Mouse (Mus musculus) heart, embryonic 15.5 days (tissue): ENCODE measurements around the gene Tbcd. TPM values are rescaled to one million over a fixed set of nuclear protein-coding genes. Genes with fewer than 3 reads are reported as not detected.

Experiments
- ATAC-seq: fragments of 200-750 bp; cut with Nextera tagmentation; replicated peaks from 2 replicates; pipeline ENCODE4 v1.8.0; 2017; ENCODE audit warnings: low read depth, moderate TSS enrichment; ENCODE audit not compliant: insufficient number of reproducible peaks, insufficient read depth, low FRiP score
- H3K27ac ChIP-seq: fragments of 300-500 bp; sonication (generic); 2 replicates; pipeline ENCODE4 v1.5.1; 2015; ENCODE audit warnings: mild to moderate bottlenecking, inconsistent platforms
- H3K27me3 ChIP-seq: fragments of 300-500 bp; sonication (generic); 2 replicates; pipeline ENCODE4 v1.6.1; 2015; ENCODE audit warnings: inconsistent platforms
- H3K36me3 ChIP-seq: fragments of 300-500 bp; sonication (generic); 2 replicates; pipeline ENCODE4 v1.6.1; 2015; ENCODE audit warnings: mild to moderate bottlenecking, inconsistent platforms
- H3K4me1 ChIP-seq: fragments of 300-500 bp; sonication (generic); replicated peaks from 2 replicates; pipeline ENCODE4 v1.6.1; 2015; ENCODE audit warnings: inconsistent platforms
- H3K4me2 ChIP-seq: fragments of 300-500 bp; sonication (generic); 2 replicates; pipeline ENCODE4 v1.6.1; 2015; ENCODE audit warnings: inconsistent platforms, mild to moderate bottlenecking, moderate library complexity
- H3K4me3 ChIP-seq: fragments of 300-500 bp; sonication (generic); 2 replicates; pipeline ENCODE4 v1.5.1; 2015; ENCODE audit warnings: mild to moderate bottlenecking, inconsistent platforms
- H3K9ac ChIP-seq: fragments of 300-500 bp; sonication (generic); 2 replicates; pipeline ENCODE4 v1.6.1; 2015; ENCODE audit warnings: mild to moderate bottlenecking, inconsistent platforms
- H3K9me3 ChIP-seq: fragments of 300-500 bp; sonication (generic); replicated peaks from 2 replicates; pipeline ENCODE4 v1.6.1; 2016; ENCODE audit warnings: inconsistent platforms
- WGBS: fragments of 180-500 bp; shearing (Covaris S2); methylation state at CpG from one replicate; pipeline ENCODE4 v1.1.7; 2015; ENCODE audit warnings: mixed read lengths; 5-methylcytosine and 5-hydroxymethylcytosine counted together
- polyA plus RNA-seq: library from polyadenylated mRNA; unstranded; fragments of >200 nt; fragmentation: Nextera tagmentation; extraction: Ambion mirVana; gene quantifications from 2 replicates; pipeline ENCODE4 v1.2.1, GENCODE M21; 2015

Gene Tbcd
- polyA plus RNA-seq, 1 experiment from 2014 or later, result 17.3 TPM

- H3K9ac ChIP-seq, result no peak overlapping the region
Observed at GRCm38 (mm10) chr11:121543922-121544321, 92.2 kb downstream of the Tbcd start.

GRCm38 (mm10) chr11:121544755-121545397 is 93.1 kb downstream of the Tbcd start:
- no peak for ATAC-seq
- Histone ChIP-seq H3K4me3 (no peak overlapping the region), H3K9me3 (no peaks in the 10 kb centered on the region), H3K4me1 (peaks cover 18% of the 10 kb centered on the region), H3K4me2 (no peak overlapping the region), H3K27me3 (no peaks in the 10 kb centered on the region), H3K27ac (peak overlapping the region; percentile 41; the same call in 1 of the 2 replicates), H3K36me3 (no peaks in the 10 kb centered on the region), H3K9ac (no peak overlapping the region)
- 63% methylated on average over 7 of the region's 7 CpGs for WGBS

More at GRCm38 (mm10) chr11:121543922-121544321, 92.2 kb downstream of the Tbcd start:
- no peak overlapping the region for H3K4me2 ChIP-seq
- no peaks in the 10 kb centered on the region for H3K9me3 ChIP-seq
- 76% methylated on average over 9 of the region's 9 CpGs for WGBS
- no peak overlapping the region for H3K4me3 ChIP-seq
- peak overlapping the region; percentile 16; the same call in 1 of the 2 replicates for H3K27ac ChIP-seq
- no peaks in the 10 kb centered on the region for H3K27me3 ChIP-seq
- ATAC-seq, result no peak
- peaks cover 9% of the 10 kb centered on the region for H3K4me1 ChIP-seq
- no peaks in the 10 kb centered on the region for H3K36me3 ChIP-seq

- Histone ChIP-seq H3K4me2 (no peak overlapping the region), H3K9me3 (no peaks in the 10 kb centered on the region), H3K4me1 (peaks cover 24% of the 10 kb centered on the region), H3K27me3 (no peaks in the 10 kb centered on the region), H3K27ac (peak overlapping the region; percentile 41; the same call in 1 of the 2 replicates), H3K9ac (no peak overlapping the region), H3K36me3 (no peaks in the 10 kb centered on the region), H3K4me3 (no peak overlapping the region)
- WGBS, result 73% methylated on average over 3 of the region's 3 CpGs
- no peak for ATAC-seq
Observed at GRCm38 (mm10) chr11:121545398-121546034, 93.8 kb downstream of the Tbcd start.

GRCm38 (mm10) chr11:121547234-121547633 is 95.5 kb downstream of the Tbcd start:
- H3K36me3 ChIP-seq, result no peaks in the 10 kb centered on the region
- H3K9me3 ChIP-seq, result no peaks in the 10 kb centered on the region
- no peak overlapping the region for H3K4me2 ChIP-seq
- H3K9ac ChIP-seq, result no peak overlapping the region
- no peak for ATAC-seq
- no peak overlapping the region for H3K4me3 ChIP-seq
- no peaks in the 10 kb centered on the region for H3K27me3 ChIP-seq
- 74% methylated on average over 5 of the region's 5 CpGs for WGBS
- H3K4me1 ChIP-seq, result peaks cover 33% of the 10 kb centered on the region
- no peak overlapping the region for H3K27ac ChIP-seq

- H3K9me3 ChIP-seq, result no peaks in the 10 kb centered on the region
- no peak overlapping the region for H3K27ac ChIP-seq
- no peak for ATAC-seq
- H3K9ac ChIP-seq, result no peak overlapping the region
- no peak overlapping the region for H3K4me2 ChIP-seq
- peaks cover 37% of the 10 kb centered on the region for H3K4me1 ChIP-seq
- no peaks in the 10 kb centered on the region for H3K27me3 ChIP-seq
- H3K4me3 ChIP-seq, result no peak overlapping the region
- 82% methylated on average over 4 of the region's 4 CpGs for WGBS
- no peaks in the 10 kb centered on the region for H3K36me3 ChIP-seq
Observed at GRCm38 (mm10) chr11:121547925-121548324, 96.2 kb downstream of the Tbcd start.

- Histone ChIP-seq H3K27ac (0 out of 2 replicates have a peak overlapping the region, but pooled peaks have one; percentile 10), H3K36me3 (no peaks in the 10 kb centered on the region), H3K9ac (no peak overlapping the region), H3K9me3 (no peaks in the 10 kb centered on the region), H3K4me2 (peak overlapping the region; percentile 28; the same call in 1 of the 2 replicates), H3K4me1 (peaks cover 33% of the 10 kb centered on the region), H3K4me3 (no peak overlapping the region), H3K27me3 (no peaks in the 10 kb centered on the region)
- no peak for ATAC-seq
- WGBS, result 55% methylated on average over 12 of the region's 12 CpGs
Observed at GRCm38 (mm10) chr11:121548996-121549842, 97.5 kb downstream of the Tbcd start.

GRCm38 (mm10) chr11:121549843-121550647 is 98.3 kb downstream of the Tbcd start:
- Histone ChIP-seq H3K9me3 (no peaks in the 10 kb centered on the region), H3K27ac (peak overlapping the region; percentile 28; the same call in 1 of the 2 replicates), H3K4me3 (no peak overlapping the region), H3K4me1 (peaks cover 33% of the 10 kb centered on the region), H3K36me3 (no peaks in the 10 kb centered on the region), H3K4me2 (peak overlapping the region; percentile 28; the same call in 1 of the 2 replicates), H3K27me3 (no peaks in the 10 kb centered on the region), H3K9ac (no peak overlapping the region)
- WGBS, result 49% methylated on average over 17 of the region's 17 CpGs
- ATAC-seq, result no peak

GRCm38 (mm10) chr11:121551206-121551799 is 99.6 kb downstream of the Tbcd start:
- H3K4me3 ChIP-seq, result no peak overlapping the region
- H3K27me3 ChIP-seq, result no peaks in the 10 kb centered on the region
- H3K4me2 ChIP-seq, result no peak overlapping the region
- no peaks in the 10 kb centered on the region for H3K36me3 ChIP-seq
- no peaks in the 10 kb centered on the region for H3K9me3 ChIP-seq
- ATAC-seq, result no peak
- WGBS, result 82% methylated on average over 5 of the region's 5 CpGs
- peaks cover 33% of the 10 kb centered on the region for H3K4me1 ChIP-seq
- no peak overlapping the region for H3K27ac ChIP-seq
- H3K9ac ChIP-seq, result no peak overlapping the region

- no peak overlapping the region for H3K4me3 ChIP-seq
- WGBS, result 65% methylated on average over 4 of the region's 4 CpGs
- H3K9ac ChIP-seq, result no peak overlapping the region
- H3K4me2 ChIP-seq, result no peak overlapping the region
- no peaks in the 10 kb centered on the region for H3K27me3 ChIP-seq
- H3K36me3 ChIP-seq, result no peaks in the 10 kb centered on the region
- peaks cover 33% of the 10 kb centered on the region for H3K4me1 ChIP-seq
- H3K27ac ChIP-seq, result no peak overlapping the region
- 0 out of 2 replicates have a peak, but pooled peaks have one; percentile 18 for ATAC-seq
- H3K9me3 ChIP-seq, result no peaks in the 10 kb centered on the region
Observed at GRCm38 (mm10) chr11:121552167-121552566, 100.4 kb downstream of the Tbcd start.

- WGBS, result 78% methylated on average over 7 of the region's 7 CpGs
- H3K27ac ChIP-seq, result no peak overlapping the region
- no peaks in the 10 kb centered on the region for H3K36me3 ChIP-seq
- no peak for ATAC-seq
- H3K9ac ChIP-seq, result no peak overlapping the region
- H3K9me3 ChIP-seq, result no peaks in the 10 kb centered on the region
- no peak overlapping the region for H3K4me2 ChIP-seq
- no peak overlapping the region for H3K4me3 ChIP-seq
- peaks cover 33% of the 10 kb centered on the region for H3K4me1 ChIP-seq
- no peaks in the 10 kb centered on the region for H3K27me3 ChIP-seq
Observed at GRCm38 (mm10) chr11:121552846-121553457, 101.2 kb downstream of the Tbcd start.
